Mouse (Mus musculus): Measurements from ENCODE around the gene Golga5. TPM values are rescaled to one million over a fixed set of nuclear protein-coding genes. Genes with fewer than 3 reads are reported as not detected.
"Not testable (repeated sequence)": the region's sequence is repeated elsewhere in the genome, so short reads cannot be mapped to it uniquely, and the experiment has no call there.

Gene Golga5
- polyA plus RNA-seq, 1 experiment from 2014 or later = 24.7 TPM

DNA sequence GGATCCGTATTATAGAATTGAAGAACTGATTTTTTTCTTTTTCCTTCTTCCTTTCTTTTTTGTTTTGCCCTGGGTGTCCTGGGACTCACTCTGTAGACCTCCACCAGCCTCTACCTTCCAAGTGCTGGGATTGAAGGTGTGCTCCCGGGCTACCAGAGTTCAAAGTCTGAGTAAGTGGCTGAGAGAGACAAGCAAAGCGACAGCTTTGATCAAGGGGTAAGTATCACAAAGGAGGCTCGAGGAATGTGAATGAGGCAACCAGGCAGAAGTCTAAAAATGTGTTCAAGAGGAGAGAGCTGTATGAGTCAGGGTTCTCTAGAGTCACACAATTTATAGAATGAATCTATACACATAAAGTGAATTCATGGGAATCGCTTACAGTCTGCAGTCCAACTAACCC, 8.9 kb upstream of the Golga5 start:
- Histone ChIP-seq H3K4me1 (ENCODE audit: control insufficient read depth, insufficient read depth, low read depth, low read length) (no peaks in the 10 kb centered on the region), H3K36me3 (ENCODE audit: control insufficient read depth, insufficient read depth, low read length) (no peaks in the 10 kb centered on the region), H3K9ac (ENCODE audit: low read depth, low read length) (no peak overlapping the region), H3K27ac (ENCODE audit: low read depth, low read length) (no peak overlapping the region), H3K4me2 (ENCODE audit: low read length) (no peak overlapping the region), H3K27me3 (replicated peaks; ENCODE audit: control insufficient read depth, insufficient read depth, low read length) (no peaks in the 10 kb centered on the region), H3K9me3 (ENCODE audit: control insufficient read depth, low read length) (no peaks in the 10 kb centered on the region), H3K4me3 (ENCODE audit: low read length) (no peak overlapping the region)
- no peak for ATAC-seq
- 83% methylated on average over 5 of the region's 5 CpGs for WGBS

DNA sequence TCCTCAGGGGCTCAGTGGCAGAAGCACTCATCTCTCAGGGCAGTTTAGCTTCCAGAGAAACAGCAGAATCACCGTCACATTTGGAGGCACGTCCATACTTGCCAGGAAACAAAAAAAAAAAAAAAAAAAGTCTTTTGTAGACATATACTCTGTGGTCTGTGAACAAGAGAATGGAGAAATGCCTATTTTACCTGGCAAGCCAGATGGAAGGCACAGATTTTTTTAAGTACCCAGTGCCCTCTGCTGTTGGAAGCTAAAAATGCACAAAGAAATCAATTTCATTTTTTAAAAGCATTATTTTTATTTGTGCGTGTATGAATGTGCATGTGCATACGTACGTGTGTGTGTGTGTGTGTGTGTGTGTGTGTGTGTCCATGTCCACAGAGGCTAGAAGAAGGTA, 7.8 kb upstream of the Golga5 start:
- no peaks in the 10 kb centered on the region for H3K36me3 ChIP-seq (ENCODE audit: control insufficient read depth, insufficient read depth, low read length)
- H3K4me3 ChIP-seq (ENCODE audit: low read length) = no peak overlapping the region
- H3K4me2 ChIP-seq (ENCODE audit: low read length) = no peak overlapping the region
- H3K9me3 ChIP-seq (ENCODE audit: control insufficient read depth, low read length) = no peaks in the 10 kb centered on the region
- no peaks in the 10 kb centered on the region for H3K4me1 ChIP-seq (ENCODE audit: control insufficient read depth, insufficient read depth, low read depth, low read length)
- WGBS = 66% methylated on average over 5 of the region's 5 CpGs
- no peaks in the 10 kb centered on the region for H3K27me3 ChIP-seq (replicated peaks; ENCODE audit: control insufficient read depth, insufficient read depth, low read length)
- no peak for ATAC-seq
- no peak overlapping the region for H3K9ac ChIP-seq (ENCODE audit: low read depth, low read length)
- no peak overlapping the region for H3K27ac ChIP-seq (ENCODE audit: low read depth, low read length)

DNA sequence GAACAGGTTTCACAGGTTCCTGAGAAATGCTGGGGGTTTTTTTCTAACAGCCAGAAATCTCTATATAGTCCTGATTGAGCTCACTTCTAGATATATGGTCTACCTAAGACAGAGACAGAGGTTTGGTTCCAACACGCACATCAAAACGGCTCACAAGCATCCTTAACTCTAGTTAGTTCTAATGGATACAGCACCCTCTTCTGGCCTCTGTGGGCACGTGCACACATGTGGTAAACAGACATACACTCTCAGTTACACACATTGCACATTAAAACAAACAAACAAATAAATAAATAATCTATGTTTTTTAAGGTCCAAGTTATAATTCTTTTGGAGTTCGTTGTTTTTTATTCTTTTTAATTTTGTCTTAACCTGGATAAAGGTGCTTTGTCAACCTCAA, 4.3 kb upstream of the Golga5 start:
- H3K9me3 ChIP-seq (ENCODE audit: control insufficient read depth, low read length) = no peaks in the 10 kb centered on the region
- ATAC-seq = no peak
- WGBS = 61% methylated on average over 4 of the region's 4 CpGs

GRCm38 (mm10) chr12:102468136-102468535, 799 bp upstream of the Golga5 start:
- no peak overlapping the region for H3K27ac ChIP-seq (ENCODE audit: low read depth, low read length)
- no peak overlapping the region for H3K4me3 ChIP-seq (ENCODE audit: low read length)
- no peak overlapping the region for H3K9ac ChIP-seq (ENCODE audit: low read depth, low read length)
- ATAC-seq = no peak
- no peaks in the 10 kb centered on the region for H3K27me3 ChIP-seq (replicated peaks; ENCODE audit: control insufficient read depth, insufficient read depth, low read length)
- peaks cover 6% of the 10 kb centered on the region for H3K4me1 ChIP-seq (ENCODE audit: control insufficient read depth, insufficient read depth, low read depth, low read length)
- no peak overlapping the region for H3K4me2 ChIP-seq (ENCODE audit: low read length)
- 86% methylated on average over 1 of the region's 1 CpGs for WGBS
- peaks cover 8% of the 10 kb centered on the region; the same call in 1 of the 2 replicates for H3K36me3 ChIP-seq (ENCODE audit: control insufficient read depth, insufficient read depth, low read length)
- no peaks in the 10 kb centered on the region for H3K9me3 ChIP-seq (ENCODE audit: control insufficient read depth, low read length)

More for the DNA sequence above, 4.3 kb upstream of the Golga5 start:
- Histone ChIP-seq H3K4me1 (ENCODE audit: control insufficient read depth, insufficient read depth, low read depth, low read length) (peaks cover under 1% of the 10 kb centered on the region), H3K27ac (ENCODE audit: low read depth, low read length) (no peak overlapping the region), H3K36me3 (ENCODE audit: control insufficient read depth, insufficient read depth, low read length) (no peaks in the 10 kb centered on the region), H3K27me3 (replicated peaks; ENCODE audit: control insufficient read depth, insufficient read depth, low read length) (no peaks in the 10 kb centered on the region), H3K4me3 (ENCODE audit: low read length) (no peak overlapping the region), H3K4me2 (ENCODE audit: low read length) (no peak overlapping the region), H3K9ac (ENCODE audit: low read depth, low read length) (no peak overlapping the region)

DNA sequence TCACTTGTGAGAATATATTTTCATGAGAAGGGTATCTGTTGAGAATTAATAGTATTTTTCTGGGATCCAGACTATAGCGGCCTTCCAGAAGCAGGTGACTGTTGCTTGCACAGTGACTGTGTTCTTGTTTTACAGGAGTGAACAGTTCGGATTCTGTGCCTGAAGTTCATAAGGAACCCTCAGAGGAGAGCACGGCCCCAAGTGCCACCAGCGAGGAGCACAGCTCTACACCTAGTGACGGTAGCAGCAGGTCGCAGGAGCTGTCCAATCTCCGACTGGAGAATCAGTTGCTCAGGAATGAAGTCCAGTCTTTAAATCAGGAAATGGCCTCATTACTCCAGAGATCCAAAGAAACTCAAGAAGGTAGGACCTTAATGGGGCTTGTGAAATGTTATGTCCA, 5.5 kb downstream of the Golga5 start:
- ATAC-seq = no peak
- H3K27ac ChIP-seq (ENCODE audit: low read depth, low read length) = no peak overlapping the region
- H3K9ac ChIP-seq (ENCODE audit: low read depth, low read length) = no peak overlapping the region
- WGBS = 91% methylated on average over 7 of the region's 7 CpGs
- H3K9me3 ChIP-seq (ENCODE audit: control insufficient read depth, low read length) = no peaks in the 10 kb centered on the region
- no peaks in the 10 kb centered on the region for H3K27me3 ChIP-seq (replicated peaks; ENCODE audit: control insufficient read depth, insufficient read depth, low read length)
- H3K4me1 ChIP-seq (ENCODE audit: control insufficient read depth, insufficient read depth, low read depth, low read length) = peaks cover 6% of the 10 kb centered on the region
- no peak overlapping the region for H3K4me3 ChIP-seq (ENCODE audit: low read length)
- H3K4me2 ChIP-seq (ENCODE audit: low read length) = no peak overlapping the region
- peaks cover 27% of the 10 kb centered on the region for H3K36me3 ChIP-seq (ENCODE audit: control insufficient read depth, insufficient read depth, low read length)

- H3K36me3 ChIP-seq (ENCODE audit: control insufficient read depth, insufficient read depth, low read length) = peaks cover 41% of the 10 kb centered on the region
- H3K9ac ChIP-seq (ENCODE audit: low read depth, low read length) = no peak overlapping the region
- ATAC-seq = no peak
- no peak overlapping the region for H3K4me3 ChIP-seq (ENCODE audit: low read length)
- H3K27me3 ChIP-seq (replicated peaks; ENCODE audit: control insufficient read depth, insufficient read depth, low read length) = no peaks in the 10 kb centered on the region
- no peak overlapping the region for H3K27ac ChIP-seq (ENCODE audit: low read depth, low read length)
- WGBS = 96% methylated on average over 4 of the region's 4 CpGs
- no peaks in the 10 kb centered on the region for H3K9me3 ChIP-seq (ENCODE audit: control insufficient read depth, low read length)
- H3K4me2 ChIP-seq (ENCODE audit: low read length) = no peak overlapping the region
- no peaks in the 10 kb centered on the region for H3K4me1 ChIP-seq (ENCODE audit: control insufficient read depth, insufficient read depth, low read depth, low read length)
Measured at GRCm38 (mm10) chr12:102480481-102480880, 11.5 kb downstream of the Golga5 start.

DNA sequence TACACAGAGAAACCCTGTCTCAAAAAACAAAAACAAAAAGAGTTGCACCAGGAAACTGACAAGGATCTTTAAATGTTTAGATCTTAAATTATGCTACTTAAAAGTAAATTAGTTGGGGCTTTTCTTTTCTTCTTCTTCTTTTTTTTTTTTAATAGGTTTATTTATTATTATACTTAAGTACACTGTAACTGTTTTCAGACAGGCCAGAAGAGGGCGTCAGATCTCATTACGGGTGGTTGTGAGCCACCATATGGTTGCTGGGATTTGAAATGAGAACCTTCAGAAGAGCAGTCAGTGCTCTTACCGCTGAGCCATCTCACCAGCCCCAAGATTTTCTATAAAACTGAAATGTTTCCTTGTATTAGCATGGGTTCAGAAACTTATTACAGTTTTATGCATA, 16.0 kb downstream of the Golga5 start:
- no peak overlapping the region for H3K4me3 ChIP-seq (ENCODE audit: low read length)
- H3K9me3 ChIP-seq (ENCODE audit: control insufficient read depth, low read length) = no peaks in the 10 kb centered on the region
- no peaks in the 10 kb centered on the region for H3K27me3 ChIP-seq (replicated peaks; ENCODE audit: control insufficient read depth, insufficient read depth, low read length)
- H3K4me1 ChIP-seq (ENCODE audit: control insufficient read depth, insufficient read depth, low read depth, low read length) = no peaks in the 10 kb centered on the region
- H3K4me2 ChIP-seq (ENCODE audit: low read length) = no peak overlapping the region
- no peak overlapping the region for H3K27ac ChIP-seq (ENCODE audit: low read depth, low read length)
- WGBS = 67% methylated on average over 3 of the region's 3 CpGs
- H3K36me3 ChIP-seq (ENCODE audit: control insufficient read depth, insufficient read depth, low read length) = peaks cover 54% of the 10 kb centered on the region
- H3K9ac ChIP-seq (ENCODE audit: low read depth, low read length) = no peak overlapping the region
- ATAC-seq = no peak

DNA sequence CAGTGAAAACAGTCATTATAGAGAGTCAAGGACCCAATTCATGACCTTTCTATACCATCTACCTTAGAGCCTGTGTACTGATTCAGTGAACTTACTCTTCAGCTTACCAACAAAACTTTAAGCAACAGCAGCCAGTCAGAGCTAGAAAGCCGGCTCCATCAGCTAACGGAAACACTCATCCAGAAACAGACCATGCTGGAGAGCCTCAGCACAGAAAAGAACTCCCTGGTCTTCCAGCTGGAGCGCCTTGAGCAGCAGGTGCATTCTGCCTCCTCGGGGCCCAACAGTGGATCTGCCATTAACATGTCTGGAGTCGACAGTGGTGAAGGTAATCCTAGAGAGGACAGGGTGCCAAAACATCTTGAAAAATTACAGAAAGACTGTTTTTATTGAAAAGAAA, 23.0 kb downstream of the Golga5 start:
- H3K4me1 ChIP-seq (ENCODE audit: control insufficient read depth, insufficient read depth, low read depth, low read length) = no peaks in the 10 kb centered on the region
- no peak overlapping the region for H3K27ac ChIP-seq (ENCODE audit: low read depth, low read length)
- WGBS = 94% methylated on average over 5 of the region's 5 CpGs
- no peaks in the 10 kb centered on the region for H3K9me3 ChIP-seq (ENCODE audit: control insufficient read depth, low read length)
- no peak overlapping the region for H3K9ac ChIP-seq (ENCODE audit: low read depth, low read length)
- no peak overlapping the region for H3K4me3 ChIP-seq (ENCODE audit: low read length)
- ATAC-seq = no peak
- H3K4me2 ChIP-seq (ENCODE audit: low read length) = no peak overlapping the region
- H3K27me3 ChIP-seq (replicated peaks; ENCODE audit: control insufficient read depth, insufficient read depth, low read length) = no peaks in the 10 kb centered on the region
- peaks cover 39% of the 10 kb centered on the region for H3K36me3 ChIP-seq (ENCODE audit: control insufficient read depth, insufficient read depth, low read length)

- not testable (repeated sequence) for H3K9me3 ChIP-seq (ENCODE audit: control insufficient read depth, low read length); H3K4me2 ChIP-seq (ENCODE audit: low read length); H3K9ac ChIP-seq (ENCODE audit: low read depth, low read length); H3K4me3 ChIP-seq (ENCODE audit: low read length); H3K4me1 ChIP-seq (ENCODE audit: control insufficient read depth, insufficient read depth, low read depth, low read length); ATAC-seq; H3K27ac ChIP-seq (ENCODE audit: low read depth, low read length); H3K27me3 ChIP-seq (replicated peaks; ENCODE audit: control insufficient read depth, insufficient read depth, low read length)
- peaks cover 29% of the 10 kb centered on the region for H3K36me3 ChIP-seq (ENCODE audit: control insufficient read depth, insufficient read depth, low read length)
- 87% methylated on average over 6 of the region's 6 CpGs for WGBS
Measured at GRCm38 (mm10) chr12:102495754-102496153, 26.8 kb downstream of the Golga5 start.

GRCm38 (mm10) chr12:102497905-102498304, 29.0 kb downstream of the Golga5 start:
- H3K36me3 ChIP-seq (ENCODE audit: control insufficient read depth, insufficient read depth, low read length) = peaks cover 14% of the 10 kb centered on the region

More at GRCm38 (mm10) chr12:102497905-102498304, 29.0 kb downstream of the Golga5 start:
- Histone ChIP-seq H3K4me3 (ENCODE audit: low read length) (no peak overlapping the region), H3K27ac (ENCODE audit: low read depth, low read length) (no peak overlapping the region), H3K9ac (ENCODE audit: low read depth, low read length) (no peak overlapping the region), H3K9me3 (ENCODE audit: control insufficient read depth, low read length) (no peaks in the 10 kb centered on the region), H3K4me2 (ENCODE audit: low read length) (no peak overlapping the region), H3K27me3 (replicated peaks; ENCODE audit: control insufficient read depth, insufficient read depth, low read length) (no peaks in the 10 kb centered on the region), H3K4me1 (ENCODE audit: control insufficient read depth, insufficient read depth, low read depth, low read length) (no peaks in the 10 kb centered on the region)
- 94% methylated on average over 2 of the region's 2 CpGs for WGBS
- ATAC-seq = no peak
